In the genomic region with DNA sequence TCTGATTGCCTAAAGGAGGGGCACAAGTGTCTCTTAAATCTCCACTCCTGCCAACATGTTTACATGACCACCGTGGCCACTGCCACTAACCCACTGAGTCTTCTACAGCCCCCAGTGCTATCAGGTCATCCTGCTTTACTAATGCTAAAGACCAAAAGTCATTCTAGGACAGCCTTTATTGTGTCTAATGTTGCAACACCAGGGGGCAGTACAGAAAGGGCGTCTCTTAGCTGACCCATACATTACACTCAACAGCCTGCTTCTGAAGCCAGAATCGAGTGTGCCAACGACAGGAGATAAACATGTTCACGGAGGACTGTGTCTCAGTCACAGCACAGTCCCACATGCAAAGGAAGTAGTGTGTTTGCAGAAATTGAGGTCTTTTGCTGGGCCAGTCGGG, we compare ENCODE assay signal across 21 mouse cellular contexts. TPM values are rescaled to one million over a fixed set of nuclear protein-coding genes. Genes with fewer than 3 reads are reported as not detected.
A peak's percentile ranks its signal among the peaks of the same experiment; 100 is the strongest.
DNase-seq lines count a peak whose midpoint lies in the region; ATAC-seq and TF ChIP-seq lines count a peak whose summit lies in the region.
"Had no signal": no experiment of that assay in that cellular context is flagged by ENCODE, and none has a peak within 500 bp of the region (broad histone marks: within the 10 kb centered on the region; RNA-seq: fewer than 3 reads in every experiment).

No protein-coding gene starts in this region.

- no peak for DNase-seq in forebrain, postnatal 0 days
- DNase-seq in liver, postnatal 0 days, result no peak
- DNase-seq in gastrocnemius, postnatal 25 days, result no peak
- no peak for DNase-seq in gastrocnemius, postnatal 10 days
- DNase-seq: adrenal gland, postnatal 36 days; cerebellum, adult 18-20 months; cerebellum, postnatal 36 days; liver, embryonic 13.5 days; lung, postnatal 10 days; right cerebral cortex, postnatal 25 days had no signal

- no peak for TF ChIP-seq EP300 in liver, postnatal 0 days (IDR thresholded peaks at IDR 0.05; ENCODE audit: low read depth)
- TF ChIP-seq EP300 in ES-Bruce4 (IDR thresholded peaks at IDR 0.05; ENCODE audit: insufficient read depth, low read depth, low read length), result no peak

- no peak overlapping the region for H3K27ac ChIP-seq in forebrain, postnatal 0 days (ENCODE audit: low read depth, low read length)
- H3K27ac ChIP-seq in forebrain, embryonic 12.5 days, result no peak overlapping the region
- H3K27ac ChIP-seq in liver, postnatal 0 days (ENCODE audit: low read depth), result no peak overlapping the region
- no peak overlapping the region for H3K27ac ChIP-seq in liver, embryonic 12.5 days
- H3K27ac ChIP-seq in ES-Bruce4 (ENCODE audit: insufficient read depth, low read length), result no peak overlapping the region
- H3K27ac ChIP-seq: embryonic facial prominence, embryonic 15.5 days; forebrain, embryonic 10.5 days; heart, embryonic 15.5 days; hindbrain, embryonic 12.5 days; limb, embryonic 12.5 days; liver, embryonic 13.5 days; stomach, embryonic 15.5 days had no signal

- peaks cover 8% of the 10 kb centered on the region; the same call in 1 of the 2 replicates for H3K4me1 ChIP-seq in forebrain, postnatal 0 days (ENCODE audit: insufficient read depth)
- peaks cover 18% of the 10 kb centered on the region; the same call in 1 of the 2 replicates for H3K4me1 ChIP-seq in forebrain, embryonic 12.5 days
- no peaks in the 10 kb centered on the region for H3K4me1 ChIP-seq in liver, postnatal 0 days (ENCODE audit: insufficient read depth)
- no peaks in the 10 kb centered on the region for H3K4me1 ChIP-seq in liver, embryonic 12.5 days
- H3K4me1 ChIP-seq in ES-Bruce4 (ENCODE audit: control insufficient read depth, insufficient read depth, low read length), result no peaks in the 10 kb centered on the region
- H3K4me1 ChIP-seq: embryonic facial prominence, embryonic 15.5 days; heart, embryonic 15.5 days; limb, embryonic 12.5 days; liver, embryonic 13.5 days; stomach, embryonic 15.5 days had no signal

- peak; percentile 24; the same call in 1 of the 2 replicates for TF ChIP-seq CTCF in forebrain, postnatal 0 days (IDR thresholded peaks at IDR 0.05; ENCODE audit: low read depth)
- peak; percentile 14; the same call in 1 of the 2 replicates for TF ChIP-seq CTCF in liver, postnatal 0 days (IDR thresholded peaks at IDR 0.05; ENCODE audit: low read depth)
- peak; percentile 11 for TF ChIP-seq CTCF in ES-Bruce4 (IDR thresholded peaks at IDR 0.05; ENCODE audit: low read depth, low read length)

- 63% methylated on average over 6 of the region's 6 CpGs for WGBS in forebrain, postnatal 0 days
- whole genome bisulfite sequencing in forebrain, embryonic 12.5 days, result 82% methylated on average over 6 of the region's 6 CpGs
- 64% methylated on average over 6 of the region's 6 CpGs for WGBS in liver, postnatal 0 days (ENCODE audit: insufficient replicate concordance)
- WGBS in liver, embryonic 12.5 days (ENCODE audit: insufficient replicate concordance), result 66% methylated on average over 6 of the region's 6 CpGs

- no peak for ATAC-seq in forebrain, postnatal 0 days
- no peak for ATAC-seq in forebrain, embryonic 12.5 days (ENCODE audit: low FRiP score)
- no peak for ATAC-seq in liver, postnatal 0 days
- no peak for ATAC-seq in liver, embryonic 12.5 days
- ATAC-seq in megakaryocyte-erythroid progenitor cell, adult 5-6 weeks (replicated peaks; ENCODE audit: low FRiP score, low TSS enrichment, poor library complexity, severe bottlenecking), result peak; percentile 53; the same call in 1 of the 2 replicates
- ATAC-seq: inflammation-experienced regulatory T-cells, adult 6 months had no signal

- H3K27me3 ChIP-seq in forebrain, postnatal 0 days (ENCODE audit: insufficient read depth, low read length), result no peaks in the 10 kb centered on the region
- H3K27me3 ChIP-seq in forebrain, embryonic 12.5 days, result no peaks in the 10 kb centered on the region
- H3K27me3 ChIP-seq in liver, postnatal 0 days (ENCODE audit: insufficient read depth, low read length), result no peaks in the 10 kb centered on the region
- no peaks in the 10 kb centered on the region for H3K27me3 ChIP-seq in liver, embryonic 12.5 days (replicated peaks)
- no peaks in the 10 kb centered on the region; the same call in 1 of the 2 replicates for H3K27me3 ChIP-seq in ES-Bruce4 (ENCODE audit: control insufficient read depth, insufficient read depth, low read length, poor library complexity, severe bottlenecking)
- H3K27me3 ChIP-seq: heart, embryonic 15.5 days; limb, embryonic 12.5 days; liver, embryonic 13.5 days; stomach, embryonic 15.5 days had no signal

- H3K9me3 ChIP-seq in forebrain, postnatal 0 days (ENCODE audit: low read length), result no peaks in the 10 kb centered on the region
- no peaks in the 10 kb centered on the region for H3K9me3 ChIP-seq in forebrain, embryonic 12.5 days
- no peaks in the 10 kb centered on the region for H3K9me3 ChIP-seq in liver, postnatal 0 days (ENCODE audit: low read length)
- no peaks in the 10 kb centered on the region for H3K9me3 ChIP-seq in liver, embryonic 12.5 days (replicated peaks)
- no peaks in the 10 kb centered on the region for H3K9me3 ChIP-seq in ES-Bruce4 (replicated peaks; ENCODE audit: control insufficient read depth, insufficient read depth, low read length, poor library complexity, severe bottlenecking)
- H3K9me3 ChIP-seq: embryonic facial prominence, embryonic 15.5 days; forebrain, embryonic 10.5 days; heart, embryonic 15.5 days; hindbrain, embryonic 12.5 days; limb, embryonic 12.5 days; liver, embryonic 13.5 days; stomach, embryonic 15.5 days had no signal

- H3K4me2 ChIP-seq in forebrain, postnatal 0 days (ENCODE audit: low read depth), result no peak overlapping the region
- no peak overlapping the region for H3K4me2 ChIP-seq in forebrain, embryonic 12.5 days
- no peak overlapping the region for H3K4me2 ChIP-seq in liver, postnatal 0 days (ENCODE audit: low read depth, low read length)
- H3K4me2 ChIP-seq in liver, embryonic 12.5 days, result no peak overlapping the region
- H3K4me2 ChIP-seq: embryonic facial prominence, embryonic 15.5 days; heart, embryonic 15.5 days; hindbrain, embryonic 12.5 days; limb, embryonic 12.5 days; liver, embryonic 13.5 days; stomach, embryonic 15.5 days had no signal

- H3K9ac ChIP-seq in forebrain, postnatal 0 days, result no peak overlapping the region
- no peak overlapping the region for H3K9ac ChIP-seq in forebrain, embryonic 12.5 days
- no peak overlapping the region for H3K9ac ChIP-seq in liver, postnatal 0 days (replicated peaks)
- no peak overlapping the region for H3K9ac ChIP-seq in liver, embryonic 12.5 days
- no peak overlapping the region for H3K9ac ChIP-seq in ES-Bruce4 (ENCODE audit: low read depth, poor library complexity, severe bottlenecking)
- H3K9ac ChIP-seq: embryonic facial prominence, embryonic 15.5 days; heart, embryonic 15.5 days; hindbrain, embryonic 12.5 days; limb, embryonic 12.5 days; liver, embryonic 13.5 days; stomach, embryonic 15.5 days had no signal

- TF ChIP-seq POLR2A in ES-Bruce4 (IDR thresholded peaks at IDR 0.05; ENCODE audit: insufficient read depth, low read length), result no peak

- no peaks in the 10 kb centered on the region for H3K36me3 ChIP-seq in forebrain, postnatal 0 days (ENCODE audit: insufficient read depth)
- no peaks in the 10 kb centered on the region for H3K36me3 ChIP-seq in forebrain, embryonic 12.5 days (replicated peaks)
- H3K36me3 ChIP-seq in liver, postnatal 0 days (replicated peaks; ENCODE audit: insufficient read depth, low read length), result no peaks in the 10 kb centered on the region
- H3K36me3 ChIP-seq in liver, embryonic 12.5 days, result no peaks in the 10 kb centered on the region
- no peaks in the 10 kb centered on the region for H3K36me3 ChIP-seq in ES-Bruce4 (ENCODE audit: control insufficient read depth, insufficient read depth, low read length, poor library complexity, severe bottlenecking)
- H3K36me3 ChIP-seq: embryonic facial prominence, embryonic 15.5 days; forebrain, embryonic 10.5 days; heart, embryonic 15.5 days; hindbrain, embryonic 12.5 days; limb, embryonic 12.5 days; liver, embryonic 13.5 days; stomach, embryonic 15.5 days had no signal

- no peak overlapping the region for H3K4me3 ChIP-seq in forebrain, postnatal 0 days (ENCODE audit: low read depth, low read length)
- H3K4me3 ChIP-seq in forebrain, embryonic 12.5 days (replicated peaks), result no peak overlapping the region
- no peak overlapping the region for H3K4me3 ChIP-seq in liver, postnatal 0 days (ENCODE audit: low read depth, low read length)
- H3K4me3 ChIP-seq in liver, embryonic 12.5 days, result no peak overlapping the region
- no peak overlapping the region for H3K4me3 ChIP-seq in ES-Bruce4 (ENCODE audit: low read depth, low read length)
- H3K4me3 ChIP-seq: embryonic facial prominence, embryonic 15.5 days; forebrain, embryonic 10.5 days; heart, embryonic 15.5 days; hindbrain, embryonic 12.5 days; limb, embryonic 12.5 days; liver, embryonic 13.5 days; stomach, embryonic 15.5 days had no signal

RNA-seq across cellular contexts. Expression of gene Tshr, which starts 30.7 kb away (rescaled TPM):
- total RNA-seq in forebrain, postnatal 0 days (2014; rRNA removed), result 2.8 and 3.0 TPM in 2 replicates
- 1.7 and 2.0 TPM in 2 replicates for polyA plus RNA-seq in forebrain, postnatal 0 days (2015; fragmentation: Nextera tagmentation; extraction: Ambion mirVana)
- 0.92 and 1.2 TPM in 2 replicates for polyA plus RNA-seq in forebrain, embryonic 12.5 days (2016; fragmentation: Nextera tagmentation; extraction: Ambion mirVana)
- polyA plus RNA-seq in liver, postnatal 0 days (2015; fragmentation: Nextera tagmentation; extraction: Ambion mirVana), result 0.02 and 0.07 TPM in 2 replicates
- 0.05 TPM in 1 of 2 replicates, not detected in the other for polyA plus RNA-seq in liver, embryonic 12.5 days (2016; fragmentation: Nextera tagmentation; extraction: Ambion mirVana)
- 0.33 TPM in 1 of 2 replicates, not detected in the other for polyA plus RNA-seq in ES-Bruce4 (2011; ENCODE audit: insufficient read depth, insufficient read length, low read depth, missing spikeins)
- total RNA-seq in megakaryocyte-erythroid progenitor cell, adult 5-6 weeks (2014; fragmentation: Nextera tagmentation), result not detected in 2 replicates
- total RNA-seq in megakaryocyte-erythroid progenitor cell, adult 5-6 weeks (2017), result not detected in 2 replicates
- 1 to 10 TPM in 1 of 2 experiments, under 1 TPM in 1; 0.36 to 2.1 TPM for total RNA-seq in gastrocnemius, postnatal 25 days (2021)
- total RNA-seq in gastrocnemius, postnatal 10 days (2021), result 1 to 10 TPM; 1.3 to 1.9 TPM
- polyA plus RNA-seq: inflammation-experienced regulatory T-cells, adult 6 months had no signal

RNA-seq across cellular contexts. Expression of gene Cep128, which starts 30.9 kb away (rescaled TPM):
- total RNA-seq in forebrain, postnatal 0 days (2014; rRNA removed), result 3.2 and 8.4 TPM in 2 replicates
- 2.3 and 3.0 TPM in 2 replicates for polyA plus RNA-seq in forebrain, postnatal 0 days (2015; fragmentation: Nextera tagmentation; extraction: Ambion mirVana)
- 11.1 and 12.0 TPM in 2 replicates for polyA plus RNA-seq in forebrain, embryonic 12.5 days (2016; fragmentation: Nextera tagmentation; extraction: Ambion mirVana)
- 3.1 and 3.7 TPM in 2 replicates for polyA plus RNA-seq in liver, postnatal 0 days (2015; fragmentation: Nextera tagmentation; extraction: Ambion mirVana)
- 13.8 and 15.1 TPM in 2 replicates for polyA plus RNA-seq in liver, embryonic 12.5 days (2016; fragmentation: Nextera tagmentation; extraction: Ambion mirVana)
- 15.6 and 18.3 TPM in 2 replicates for polyA plus RNA-seq in ES-Bruce4 (2011; ENCODE audit: insufficient read depth, insufficient read length, low read depth, missing spikeins)
- 62.2 and 81.3 TPM in 2 replicates for total RNA-seq in megakaryocyte-erythroid progenitor cell, adult 5-6 weeks (2014; fragmentation: Nextera tagmentation)
- total RNA-seq in megakaryocyte-erythroid progenitor cell, adult 5-6 weeks (2017), result 49.6 and 87.1 TPM in 2 replicates
- total RNA-seq in gastrocnemius, postnatal 25 days (2021), result under 1 TPM; 0.69 to 0.80 TPM
- 1 to 10 TPM; 5.1 to 6.0 TPM for total RNA-seq in gastrocnemius, postnatal 10 days (2021)
